Comparison of ENCODE assay signal across 8 mouse cellular contexts in genomic region chr1:34578851-34579781, GRCm38 (mm10). TPM values are rescaled to one million over a fixed set of nuclear protein-coding genes. Genes with fewer than 3 reads are reported as not detected.
A peak's percentile ranks its signal among the peaks of the same experiment; 100 is the strongest.
DNase-seq lines count a peak whose midpoint lies in the region; ATAC-seq and TF ChIP-seq lines count a peak whose summit lies in the region.

Gene Amer3 (plus strand): TSS chr1:34579657.

- no peaks in the 10 kb centered on the region for H3K4me1 ChIP-seq in embryonic facial prominence, embryonic 12.5 days
- peaks cover 9% of the 10 kb centered on the region for H3K4me1 ChIP-seq in liver, postnatal 0 days (ENCODE audit: insufficient read depth)
- peaks cover 44% of the 10 kb centered on the region for H3K4me1 ChIP-seq in neural tube, embryonic 13.5 days (replicated peaks)

- intact Hi-C loops in heart, postnatal 36 days (cut with DNase I) = no loop called here

- WGBS in embryonic facial prominence, embryonic 12.5 days = under 1% methylated on average over 53 of the region's 53 CpGs
- WGBS in liver, postnatal 0 days (ENCODE audit: insufficient replicate concordance) = 0% methylated on average over 45 of the region's 53 CpGs
- under 1% methylated on average over 53 of the region's 53 CpGs for WGBS in neural tube, embryonic 13.5 days

- peak; percentile 86 for ATAC-seq in embryonic facial prominence, embryonic 12.5 days (ENCODE audit: insufficient number of reproducible peaks, insufficient read depth, low FRiP score, low TSS enrichment)
- ATAC-seq in liver, postnatal 0 days = peak; percentile 40; the same call in 1 of the 2 replicates
- ATAC-seq in neural tube, embryonic 13.5 days (ENCODE audit: low read depth) = peak; percentile 89

- no peak within 1 kb of the TSS for H3K27ac ChIP-seq in embryonic facial prominence, embryonic 12.5 days
- H3K27ac ChIP-seq in liver, postnatal 0 days (ENCODE audit: low read depth) = no peak within 1 kb of the TSS
- peak within 1 kb of the TSS; percentile 91 for H3K27ac ChIP-seq in neural tube, embryonic 13.5 days (replicated peaks)

- no peaks in the 10 kb centered on the region for H3K36me3 ChIP-seq in embryonic facial prominence, embryonic 12.5 days
- H3K36me3 ChIP-seq in liver, postnatal 0 days (replicated peaks; ENCODE audit: insufficient read depth, low read length) = no peaks in the 10 kb centered on the region
- no peaks in the 10 kb centered on the region for H3K36me3 ChIP-seq in neural tube, embryonic 13.5 days

- no peaks in the 10 kb centered on the region for H3K9me3 ChIP-seq in embryonic facial prominence, embryonic 12.5 days
- no peaks in the 10 kb centered on the region for H3K9me3 ChIP-seq in liver, postnatal 0 days (ENCODE audit: low read length)
- H3K9me3 ChIP-seq in neural tube, embryonic 13.5 days = no peaks in the 10 kb centered on the region

- TF ChIP-seq EP300 in liver, postnatal 0 days (IDR thresholded peaks at IDR 0.05; ENCODE audit: low read depth) = no peak

- peak within 1 kb of the TSS; percentile 78 for H3K4me2 ChIP-seq in embryonic facial prominence, embryonic 12.5 days (replicated peaks)
- peak within 1 kb of the TSS; percentile 60 for H3K4me2 ChIP-seq in liver, postnatal 0 days (ENCODE audit: low read depth, low read length)
- H3K4me2 ChIP-seq in neural tube, embryonic 13.5 days = peak within 1 kb of the TSS; percentile 73

- H3K4me3 ChIP-seq in embryonic facial prominence, embryonic 12.5 days = peak within 1 kb of the TSS; percentile 41
- H3K4me3 ChIP-seq in liver, postnatal 0 days (ENCODE audit: low read depth, low read length) = peak within 1 kb of the TSS; percentile 27; the same call in 1 of the 2 replicates
- H3K4me3 ChIP-seq in neural tube, embryonic 13.5 days = peak within 1 kb of the TSS; percentile 61

- peak; percentile 52 to 62 for DNase-seq in B cell, adult 2 months
- DNase-seq in adrenal gland, postnatal 36 days = peak; percentile 85 to 89
- peak; percentile 57 to 64 for DNase-seq in heart, postnatal 36 days
- DNase-seq in layer of hippocampus, adult 18-20 months (ENCODE audit: low spot score in 2 of 2) = peak; percentile 77 to 86
- peak; percentile 80 for DNase-seq in liver, postnatal 0 days
- peak; percentile 39 for DNase-seq in testis, postnatal 14 days (ENCODE audit: low spot score)

- H3K9ac ChIP-seq in embryonic facial prominence, embryonic 12.5 days = no peak within 1 kb of the TSS
- H3K9ac ChIP-seq in liver, postnatal 0 days (replicated peaks) = no peak within 1 kb of the TSS
- H3K9ac ChIP-seq in neural tube, embryonic 13.5 days = peak within 1 kb of the TSS; percentile 86

- TF ChIP-seq CTCF in liver, postnatal 0 days (IDR thresholded peaks at IDR 0.05; ENCODE audit: low read depth) = no peak

- H3K27me3 ChIP-seq in embryonic facial prominence, embryonic 12.5 days = peaks cover 29% of the 10 kb centered on the region
- H3K27me3 ChIP-seq in liver, postnatal 0 days (ENCODE audit: insufficient read depth, low read length) = peaks cover 16% of the 10 kb centered on the region
- peaks cover 45% of the 10 kb centered on the region for H3K27me3 ChIP-seq in neural tube, embryonic 13.5 days

RNA-seq across cellular contexts. Expression of gene Amer3, which starts in this region (rescaled TPM):
- total RNA-seq in adrenal gland, postnatal 36 days (2021) = under 1 TPM; 0.46 to 0.50 TPM
- polyA plus RNA-seq in embryonic facial prominence, embryonic 12.5 days (2016; fragmentation: Nextera tagmentation; extraction: Ambion mirVana) = 0.87 and 1.5 TPM in 2 replicates
- total RNA-seq in heart, postnatal 36 days (2021) = not detected
- 10 to 100 TPM; 36.6 to 37.5 TPM for total RNA-seq in layer of hippocampus, adult 18-20 months (2021)
- polyA plus RNA-seq in liver, postnatal 0 days (2015; fragmentation: Nextera tagmentation; extraction: Ambion mirVana) = not detected in 2 replicates
- 19.6 and 21.9 TPM in 2 replicates for polyA plus RNA-seq in neural tube, embryonic 13.5 days (2015; fragmentation: Nextera tagmentation; extraction: Ambion mirVana)

Comparison
In these comparisons a context has a peak if more than half of its experiments do, and no peak if none do; other contexts are left out.
1. RNA of gene Amer3 (total RNA-seq): 36.6 to 37.5 TPM in layer of hippocampus, adult 18-20 months; 0.46 to 0.50 TPM in adrenal gland, postnatal 36 days and not detected in heart, postnatal 36 days; every median in the first group is over 10 times any median in the second.
2. Peak in DNase-seq in adrenal gland, postnatal 36 days; RNA of the gene not detected or under 1 TPM.
3. Peak in DNase-seq in heart, postnatal 36 days; RNA of the gene not detected or under 1 TPM.
4. Peak in DNase-seq, ATAC-seq, H3K4me3 ChIP-seq and H3K4me2 ChIP-seq in liver, postnatal 0 days; RNA of the gene not detected or under 1 TPM.
5. Peak in every context shown above with its lines, with median percentiles within 50 percentile points of each other: DNase-seq, ATAC-seq, H3K4me2 ChIP-seq and H3K4me3 ChIP-seq.